Mouse (Mus musculus) mesoderm, embryonic 11.5 days (tissue): ENCODE results near the gene Ube2g1.

Source experiments
- DNase-seq: peaks from one replicate; pipeline ENCODE4 v3.0.0-alpha.2; 2012; ENCODE audit warnings: low read depth, low spot score

The Ube2g1 gene

DNA sequence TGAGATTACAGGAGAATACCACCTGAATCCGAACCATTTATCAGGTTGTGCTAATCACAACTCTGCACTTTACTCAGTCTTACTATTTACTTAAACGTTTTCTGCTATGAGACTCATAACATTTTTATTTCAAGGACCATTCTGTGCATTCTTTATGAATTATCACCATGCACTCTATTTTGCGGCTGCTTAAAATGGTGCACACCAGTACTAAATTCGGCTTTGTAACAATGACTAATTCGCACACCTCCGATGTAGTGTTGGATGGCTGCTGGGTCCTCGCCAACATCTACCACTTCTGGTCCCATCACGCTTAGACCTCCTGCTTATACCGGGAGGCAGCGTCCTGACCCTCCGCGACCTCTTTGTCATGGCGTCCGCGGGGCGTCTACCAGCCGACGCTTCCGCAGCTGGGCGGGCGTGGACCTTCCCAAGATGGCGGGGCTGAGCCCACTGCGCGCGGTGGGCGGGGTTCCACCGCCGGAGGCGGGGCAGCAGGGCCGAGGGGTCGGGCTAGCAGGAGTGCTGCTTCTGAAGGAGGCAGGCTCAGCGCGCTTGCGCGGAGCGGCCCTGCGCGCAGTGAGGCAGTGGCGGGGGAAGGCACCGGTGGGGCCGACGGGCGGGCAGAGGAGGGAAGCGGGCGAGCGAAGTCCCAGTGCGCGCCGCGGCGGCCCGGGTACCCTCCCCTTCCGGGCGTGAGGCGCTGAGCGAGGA is at the start of gene Ube2g1:
TSS of gene Ube2g1 (plus strand) at position 590 of the 714 bp plus-strand sequence.
- peak; percentile 99 for DNase-seq

DNA sequence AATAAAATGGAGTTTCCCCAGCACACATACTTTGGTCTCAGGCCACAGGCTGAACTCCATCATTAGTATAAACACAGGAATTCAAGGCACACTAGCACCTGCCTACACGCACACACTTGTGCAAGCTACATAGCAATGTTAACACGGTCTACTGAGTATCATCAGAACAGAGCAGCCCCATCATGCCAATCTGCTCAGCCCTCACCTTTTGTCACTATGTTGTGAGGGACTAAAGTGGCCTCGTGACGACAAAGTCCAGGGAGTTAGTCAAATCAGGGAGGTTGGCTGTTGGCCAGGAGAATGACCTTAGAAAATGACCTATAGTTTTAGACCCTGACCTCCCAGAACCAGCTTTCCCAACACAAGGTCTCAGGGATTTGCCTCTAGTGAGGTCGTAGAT is 48.9 kb upstream of the Ube2g1 start:
- no peak for DNase-seq

DNA sequence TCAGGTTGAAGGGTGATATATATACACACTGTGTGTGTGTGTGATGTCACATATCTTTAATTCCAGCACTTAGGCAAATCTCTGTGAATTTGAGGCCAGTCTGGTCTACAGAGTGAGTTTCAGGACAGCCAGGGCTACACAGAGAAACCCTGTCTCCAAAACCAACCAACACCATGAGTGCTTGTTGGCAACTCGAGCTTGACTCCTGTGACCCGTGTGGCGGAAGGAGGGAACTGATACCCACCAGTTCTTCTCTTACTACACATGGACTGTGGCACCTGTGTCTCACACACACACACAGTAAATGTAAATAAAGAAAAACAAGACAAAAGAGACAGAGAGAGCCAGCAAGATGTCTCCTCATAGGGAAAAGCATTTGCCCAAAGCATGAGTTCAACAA is 46.4 kb upstream of the Ube2g1 start:
- no peak for DNase-seq

DNA sequence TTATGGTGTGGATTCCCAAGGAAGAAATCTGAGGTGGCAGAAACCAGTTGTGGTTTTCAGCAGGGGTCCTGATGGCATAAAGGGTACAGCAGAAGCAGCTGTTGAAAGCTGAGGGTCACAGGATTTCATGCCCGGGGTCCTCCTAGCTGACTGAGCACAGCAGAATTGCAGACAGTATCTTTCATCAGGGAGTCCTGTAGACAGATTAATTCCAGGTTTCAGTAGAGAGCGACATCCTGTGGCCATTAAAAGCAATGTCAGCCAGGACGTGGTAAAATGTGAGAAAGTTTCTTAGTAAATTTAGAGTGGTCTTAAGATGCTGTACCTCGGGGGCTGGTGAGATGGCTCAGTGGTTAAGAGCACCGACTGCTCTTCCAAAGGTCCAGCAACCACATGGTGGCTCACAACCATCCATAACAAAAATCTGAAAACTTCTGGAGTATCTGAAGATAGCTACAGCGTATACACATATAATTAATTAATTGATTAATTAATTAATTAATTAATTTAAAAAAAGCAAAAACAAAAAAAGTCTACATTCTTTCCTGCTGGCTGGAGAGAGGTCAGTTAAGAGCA is 42.8 kb upstream of the Ube2g1 start:
- DNase-seq, result peak; percentile 83

- no peak for DNase-seq
These were observed 40.8 kb upstream of the Ube2g1 start for GRCm38 (mm10) chr11:72566304-72566703.

DNA sequence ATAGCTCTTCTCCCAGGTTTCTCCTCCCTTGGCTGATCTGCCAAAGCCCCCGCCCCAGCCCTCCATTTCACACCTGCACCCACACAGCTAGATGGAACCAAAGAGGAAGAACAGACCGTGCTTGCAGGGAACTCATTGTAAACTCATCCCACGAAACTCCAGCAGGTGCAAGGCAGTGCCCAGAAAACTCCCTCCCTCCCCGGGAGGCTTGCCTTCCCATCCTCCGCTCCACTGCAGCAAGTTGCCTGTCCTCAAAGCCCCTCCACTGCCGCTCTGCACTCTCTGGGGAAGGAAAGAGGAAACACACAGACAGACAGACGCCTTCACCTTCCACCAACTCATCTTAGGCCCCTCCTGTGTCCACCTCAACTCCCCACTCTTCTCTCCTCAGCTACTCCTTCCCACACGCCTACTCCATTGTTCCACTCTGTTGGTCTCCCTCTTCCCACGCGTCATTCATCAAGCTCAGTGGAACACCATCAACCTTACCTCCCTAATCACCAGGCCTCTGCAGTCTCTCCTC is 40.2 kb upstream of the Ube2g1 start:
- DNase-seq, result no peak

DNA sequence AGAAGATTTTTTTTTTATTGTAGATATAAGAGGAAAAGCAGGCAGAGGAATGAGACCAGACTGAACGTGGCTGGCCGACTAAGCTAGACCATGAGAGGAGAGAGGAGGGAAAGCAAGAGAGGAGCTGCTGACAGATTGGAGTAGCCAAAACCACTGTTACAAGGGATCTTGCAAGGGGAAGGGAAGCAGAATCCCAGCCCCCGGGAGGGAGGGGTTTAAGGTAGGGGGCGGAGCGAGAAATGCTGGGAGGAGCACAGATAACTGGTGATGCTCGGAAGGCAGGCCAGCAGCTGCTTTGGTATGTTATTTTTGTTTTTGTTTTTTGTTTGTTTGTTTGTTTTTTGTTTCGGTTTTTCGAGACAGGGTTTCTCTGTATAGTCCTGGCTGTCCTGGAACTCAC is 38.0 kb upstream of the Ube2g1 start:
- no peak for DNase-seq

GRCm38 (mm10) chr11:72569671-72570318 is 37.3 kb upstream of the Ube2g1 start:
- no peak for DNase-seq

- DNase-seq, result peak; percentile 92
These were observed 36.6 kb upstream of the Ube2g1 start for GRCm38 (mm10) chr11:72570319-72570979.

- no peak for DNase-seq
These were observed 33.3 kb upstream of the Ube2g1 start for GRCm38 (mm10) chr11:72573819-72574218.

DNA sequence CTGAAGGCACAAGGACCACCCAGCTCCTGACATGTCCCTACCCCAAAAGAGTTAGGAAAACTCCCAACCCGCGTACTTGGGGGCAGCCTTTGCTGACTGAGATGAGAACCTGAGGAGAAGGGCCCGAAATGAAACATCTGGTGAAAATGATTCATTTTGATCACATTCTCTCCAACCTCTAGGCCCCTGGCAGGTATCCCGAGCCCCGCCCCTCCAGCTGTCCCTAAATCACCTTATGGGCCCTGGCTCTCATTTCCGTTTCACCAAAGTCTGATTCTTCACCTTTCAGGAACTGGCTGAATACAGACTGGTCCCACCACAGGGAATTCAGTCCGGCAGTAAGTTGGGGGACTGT is 31.0 kb upstream of the Ube2g1 start:
- no peak for DNase-seq

DNA sequence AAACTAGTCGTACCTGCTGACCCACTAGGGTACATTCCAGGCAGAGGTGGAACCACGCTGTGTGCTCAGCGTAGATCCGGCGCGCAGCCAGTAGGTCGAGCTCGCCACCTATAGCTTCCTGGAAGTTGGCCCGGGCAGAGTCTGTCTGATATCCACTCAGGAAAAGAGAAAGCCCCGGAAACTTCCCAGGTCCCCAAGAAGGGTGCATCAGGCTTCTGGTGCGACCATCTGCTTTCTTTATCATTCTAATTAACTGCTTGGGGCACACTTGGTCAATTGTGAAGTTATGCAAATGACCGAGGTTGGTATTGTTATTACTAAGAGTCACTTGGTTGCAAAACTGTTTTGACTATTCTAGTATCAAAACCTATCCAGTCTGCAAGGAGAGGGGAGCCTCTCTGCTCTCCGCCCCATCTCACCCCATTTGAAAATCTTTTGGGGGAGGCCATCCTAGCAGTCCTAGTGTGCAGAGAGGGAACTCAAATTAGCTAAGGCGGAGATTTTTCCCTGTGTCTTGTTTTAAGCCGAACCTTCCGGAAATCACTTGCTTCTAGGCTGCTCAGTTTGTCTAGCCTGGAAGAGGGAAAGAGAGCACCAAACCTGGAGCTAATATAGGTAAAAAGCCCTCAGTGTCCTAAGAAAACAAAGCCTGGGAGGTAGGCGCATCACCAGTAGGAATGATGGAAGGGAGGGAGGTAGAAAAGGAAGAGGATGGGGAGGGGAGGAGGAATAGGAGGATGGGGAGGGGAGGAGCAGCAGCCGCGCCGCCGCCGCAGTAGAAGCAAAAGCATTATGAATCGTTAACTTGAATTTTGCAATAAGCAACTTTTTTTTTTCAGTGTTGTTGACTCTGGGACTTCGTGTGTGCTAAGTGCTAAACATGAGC is 30.4 kb upstream of the Ube2g1 start:
- DNase-seq, result peak; percentile 25

GRCm38 (mm10) chr11:72578471-72578870 is 28.6 kb upstream of the Ube2g1 start:
- no peak for DNase-seq

DNA sequence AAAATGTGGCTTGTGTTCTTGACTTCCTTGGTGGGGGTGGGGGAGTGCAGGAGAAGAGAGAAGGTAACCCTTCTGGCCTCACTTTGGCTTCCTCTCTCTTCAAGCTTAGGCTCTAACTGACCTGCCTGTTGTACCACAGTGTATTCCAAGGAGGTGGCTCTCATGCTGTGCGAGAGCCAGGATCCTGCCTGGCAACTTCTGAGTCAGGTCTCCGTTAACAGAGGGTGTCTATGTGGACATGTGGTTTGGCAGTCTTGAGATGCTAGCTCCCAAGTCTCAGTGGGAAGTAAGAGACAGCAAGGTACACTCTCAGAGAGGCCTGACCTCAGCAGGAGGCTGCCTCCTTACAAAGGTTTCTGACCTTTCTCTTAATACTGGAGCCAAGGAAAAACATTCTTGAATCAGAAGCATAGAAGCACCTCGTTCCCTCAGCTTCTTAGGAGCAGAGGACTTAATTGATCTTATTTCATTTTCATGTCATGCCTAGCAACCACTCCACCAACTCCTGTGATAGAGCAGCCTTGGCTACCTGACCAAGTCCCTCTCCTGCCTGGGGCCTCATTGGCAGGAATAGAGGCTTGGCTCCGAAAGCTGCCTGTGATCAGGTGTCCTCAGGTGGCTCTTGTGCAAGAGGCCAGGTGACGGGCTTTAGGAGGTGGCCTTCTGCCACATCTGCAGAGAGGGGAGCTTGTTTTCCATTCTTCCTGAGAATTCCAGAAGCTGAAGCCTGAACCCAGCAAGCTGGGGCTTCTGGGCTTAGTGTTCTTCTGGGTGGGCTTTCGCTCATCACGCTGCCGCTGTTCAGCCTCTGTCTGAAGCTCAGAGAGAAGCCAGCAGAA is 25.3 kb upstream of the Ube2g1 start:
- no peak for DNase-seq

DNA sequence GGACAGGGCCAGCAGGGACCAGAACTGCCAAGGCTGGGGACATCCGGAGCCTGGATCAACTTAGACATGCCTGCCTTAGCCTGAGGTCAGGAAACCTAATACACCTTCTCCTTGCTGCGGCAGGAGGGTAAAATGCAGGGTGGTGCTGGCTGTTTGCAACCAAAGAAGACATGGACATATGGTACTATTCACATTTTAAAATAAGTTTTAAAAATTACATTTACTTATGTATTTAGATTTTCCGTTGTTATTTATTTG is 24.7 kb upstream of the Ube2g1 start:
- DNase-seq, result no peak

- no peak for DNase-seq
These were observed 24.0 kb upstream of the Ube2g1 start for GRCm38 (mm10) chr11:72583092-72583491.

GRCm38 (mm10) chr11:72586570-72586969 is 20.5 kb upstream of the Ube2g1 start:
- no peak for DNase-seq

- DNase-seq, result no peak
These were observed 19.4 kb upstream of the Ube2g1 start for GRCm38 (mm10) chr11:72587537-72588233.

- no peak for DNase-seq
These were observed 11.9 kb upstream of the Ube2g1 start for GRCm38 (mm10) chr11:72595010-72595737.
